Mouse (Mus musculus): Measurements from ENCODE around the gene Sun3.

The Sun3 gene

DNA sequence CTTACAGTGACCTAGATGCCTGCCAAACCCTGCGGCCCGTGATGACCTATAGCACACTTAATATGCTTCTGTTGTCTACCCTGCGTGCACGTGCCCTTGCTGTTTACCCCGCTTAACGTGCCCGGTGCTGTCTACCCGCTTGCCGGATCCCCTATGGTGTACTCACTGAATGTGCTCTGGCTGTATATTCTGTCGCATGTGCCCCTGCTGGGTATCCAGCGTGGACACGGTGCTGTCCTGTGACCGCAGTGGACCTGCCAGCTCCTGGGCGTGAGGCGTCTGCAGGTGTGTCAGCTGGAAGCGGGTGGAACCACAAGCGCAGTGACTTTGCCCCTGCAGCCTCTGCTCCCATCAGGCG is at the start of gene Sun3:
Gene Sun3 (minus strand): TSS at position 289 of the 358 bp plus-strand sequence.
- DNase-seq (ENCODE audit: low spot score in 2 of 2): no peak

DNA sequence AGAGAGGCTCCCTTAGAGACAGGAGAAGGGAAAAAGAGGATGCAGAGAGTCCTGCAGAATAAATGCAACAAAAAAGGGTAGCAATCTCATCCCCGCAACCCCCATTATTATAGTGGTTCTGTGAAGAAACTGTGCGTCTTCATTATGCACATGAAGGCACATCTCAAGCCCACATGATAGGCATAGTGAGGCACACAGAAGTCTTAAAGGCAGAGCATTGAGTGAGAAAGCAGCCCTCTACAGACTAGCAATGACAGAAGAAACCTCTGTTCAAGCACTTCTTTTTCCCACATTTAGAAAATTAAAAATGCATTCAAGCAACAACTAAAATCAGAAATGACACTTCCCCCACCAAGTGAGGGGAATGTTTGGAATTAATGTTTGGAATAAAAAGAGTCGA is 27.7 kb upstream of the Sun3 start:
- DNase-seq (ENCODE audit: low spot score in 2 of 2): no peak

DNA sequence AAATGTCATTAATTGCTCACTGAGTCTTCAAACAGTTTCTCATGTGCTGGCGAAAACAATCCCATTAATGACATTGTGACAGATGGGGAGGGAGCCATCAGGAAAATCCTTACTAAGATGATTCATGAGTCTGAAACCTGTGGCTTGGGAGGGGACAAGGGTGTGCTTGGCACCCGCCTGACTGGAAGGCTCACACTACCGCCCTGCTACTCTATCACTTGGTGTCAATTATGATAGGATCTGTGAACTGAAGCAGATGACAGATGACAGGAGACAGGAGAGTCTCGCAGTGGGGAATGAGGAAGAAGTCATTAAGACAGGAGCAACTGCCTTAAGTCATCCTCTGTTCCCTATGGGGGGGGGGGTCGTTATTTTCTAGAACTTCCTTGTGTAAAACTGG is 11.7 kb upstream of the Sun3 start:
- no peak for DNase-seq (ENCODE audit: low spot score in 2 of 2)

DNA sequence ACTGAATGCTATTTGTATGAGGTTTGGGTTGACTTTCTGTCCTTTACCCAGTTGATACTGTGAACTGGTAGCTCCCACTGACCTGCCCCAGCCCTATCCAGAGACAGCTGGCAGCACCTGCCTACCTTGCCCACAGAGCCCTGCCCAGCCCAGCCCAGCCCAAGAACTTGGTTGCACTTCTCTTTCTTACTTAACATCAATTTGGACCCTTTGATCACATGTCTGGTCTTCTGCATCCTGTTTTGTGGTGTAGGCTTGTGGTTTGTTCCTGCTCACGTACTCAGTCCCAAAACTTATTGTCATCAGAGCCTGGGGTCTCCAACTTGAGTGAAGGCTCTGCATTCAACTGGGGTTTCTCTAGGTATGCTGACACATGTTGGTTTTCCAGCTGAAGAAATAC is 11.2 kb upstream of the Sun3 start:
- no peak for DNase-seq (ENCODE audit: low spot score in 2 of 2)

DNA sequence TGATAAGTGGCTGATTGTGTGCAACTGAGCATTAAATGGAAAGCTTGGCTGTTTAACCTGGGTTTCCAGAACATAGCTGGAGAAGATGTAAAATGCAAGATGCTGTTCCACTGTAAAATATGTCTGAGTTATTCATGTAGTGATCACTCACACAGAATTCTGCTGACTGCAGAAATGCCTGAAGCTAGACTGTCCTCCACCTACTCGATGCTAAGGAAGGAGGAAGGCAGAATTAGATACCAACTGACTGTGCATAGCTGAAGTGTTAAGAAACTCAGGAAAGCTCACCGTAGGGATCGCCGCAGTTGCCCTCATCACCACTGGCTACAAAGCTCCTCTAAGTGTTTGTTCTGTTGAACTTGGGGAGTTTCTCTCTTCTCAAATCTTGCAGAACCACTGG is 8.9 kb upstream of the Sun3 start:
- DNase-seq (ENCODE audit: low spot score in 2 of 2): no peak

DNA sequence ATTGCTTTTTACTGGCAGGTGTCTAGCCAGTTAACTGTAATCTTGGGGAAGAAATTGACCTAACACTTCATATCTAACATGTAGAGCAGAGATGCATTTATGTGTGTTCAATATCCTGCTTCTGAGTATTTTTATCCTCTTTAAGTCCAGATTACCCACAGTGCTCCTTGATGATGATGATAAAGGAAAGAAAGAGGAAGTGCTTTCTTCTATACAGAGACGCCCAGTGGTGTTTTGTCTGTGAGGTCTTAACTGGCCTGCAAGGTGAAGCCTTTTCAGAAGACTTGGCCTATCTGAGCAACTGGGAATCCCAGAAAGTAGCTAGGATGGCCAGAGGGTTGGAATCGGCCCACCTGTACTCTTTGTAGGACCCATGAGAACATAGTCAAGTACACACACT is 8.1 kb upstream of the Sun3 start:
- no peak for DNase-seq (ENCODE audit: low spot score in 2 of 2)

DNA sequence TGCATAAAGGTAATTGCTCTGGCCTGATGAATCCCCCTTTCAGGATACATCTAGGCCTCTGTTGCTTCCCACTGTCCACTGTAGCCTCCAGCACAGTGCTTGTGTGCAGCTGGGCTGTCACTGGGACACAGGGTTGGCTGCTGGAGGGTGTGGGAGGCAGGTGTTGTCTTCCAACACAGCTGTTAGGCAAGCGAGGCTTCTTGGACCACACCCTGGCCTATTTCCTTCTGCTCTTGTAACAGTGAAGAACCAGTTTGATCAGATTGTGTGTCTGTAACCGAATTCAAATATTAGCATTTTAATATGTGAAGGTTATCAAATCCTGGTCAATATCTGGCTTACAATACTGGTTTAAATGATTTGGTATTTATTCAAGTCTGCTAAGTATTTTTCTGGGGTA is 3.1 kb upstream of the Sun3 start:
- DNase-seq (ENCODE audit: low spot score in 2 of 2): no peak

DNA sequence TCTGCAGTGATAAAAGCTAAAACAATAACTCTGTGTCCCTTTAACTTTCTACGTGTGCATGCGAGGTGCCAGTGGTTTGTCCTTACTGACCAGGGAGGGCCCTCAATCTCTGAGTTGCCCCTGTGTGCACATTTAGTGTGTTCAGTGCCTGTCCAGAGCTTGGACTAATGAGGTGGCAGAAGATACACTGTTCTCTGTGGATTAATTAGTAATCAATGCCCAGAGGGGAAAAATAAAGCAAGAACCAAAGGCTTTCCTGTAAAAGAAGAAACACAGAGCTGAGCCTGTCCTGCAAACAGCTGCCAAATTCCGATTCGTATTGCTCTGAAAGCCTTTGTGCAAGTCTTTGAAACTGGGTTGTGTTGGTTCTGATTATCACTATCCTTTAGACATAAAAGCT is 1.4 kb upstream of the Sun3 start:
- DNase-seq (ENCODE audit: low spot score in 2 of 2): no peak

DNA sequence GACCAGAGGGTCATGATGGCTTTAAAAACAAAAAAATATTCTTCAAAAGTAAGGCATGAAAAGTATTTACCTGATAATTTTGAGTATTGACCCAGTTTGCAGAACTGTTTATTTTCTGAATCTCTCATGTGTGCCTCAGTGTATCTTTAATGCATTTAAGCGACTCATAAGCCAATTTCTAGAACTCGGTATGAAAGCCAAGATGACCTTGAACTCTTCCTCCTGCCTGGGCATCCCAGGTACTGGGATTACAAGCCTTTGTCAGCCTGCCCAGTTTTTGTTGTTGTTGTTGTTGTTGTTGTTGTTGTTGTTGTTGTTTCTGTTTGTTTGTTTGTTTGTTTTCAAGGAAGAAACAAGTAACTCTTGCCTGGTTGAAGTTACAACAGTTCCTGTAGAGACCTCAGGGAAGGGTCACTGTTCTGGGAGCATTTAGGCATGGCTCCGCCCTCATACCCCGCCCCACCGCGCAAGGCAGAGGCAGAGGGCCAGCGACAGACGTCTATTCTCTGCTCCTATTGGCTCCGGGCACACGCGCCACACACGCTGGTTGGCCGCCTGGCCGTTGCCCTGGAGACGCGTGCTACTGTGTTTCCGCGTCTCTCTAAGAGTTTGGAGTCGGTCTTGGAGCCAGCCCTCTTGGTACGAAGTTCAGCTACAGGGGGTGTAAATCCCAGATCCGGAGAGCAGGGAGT is 634 bp downstream of the Sun3 start, which contains the start of gene Gm11992:
Gene Gm11992 (plus strand): TSS at position 584 of the 692 bp plus-strand sequence.
- DNase-seq (ENCODE audit: low spot score in 2 of 2): peak; percentile 31 to 80

DNA sequence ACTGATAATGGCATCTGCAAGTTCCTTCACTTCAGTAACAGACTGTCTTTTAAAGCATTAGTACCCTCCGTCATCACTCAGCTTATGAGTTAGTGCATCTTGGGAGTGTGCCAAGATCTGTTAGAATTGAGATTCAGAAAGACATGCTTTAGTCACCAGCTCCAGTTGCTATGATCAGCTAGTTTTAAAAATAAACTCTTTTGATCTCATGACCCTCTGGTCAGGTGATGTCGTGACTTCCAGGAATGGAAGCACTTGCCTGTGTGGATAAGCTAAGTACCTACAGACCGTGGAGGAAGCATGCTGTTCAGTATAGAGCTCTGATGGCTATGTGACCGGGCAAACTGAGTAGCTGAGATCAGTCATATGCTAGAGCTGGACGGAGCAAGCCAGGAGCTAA is 1.7 kb downstream of the Sun3 start:
- DNase-seq (ENCODE audit: low spot score in 2 of 2): peak in 1 of 2 experiments; percentile 8

DNA sequence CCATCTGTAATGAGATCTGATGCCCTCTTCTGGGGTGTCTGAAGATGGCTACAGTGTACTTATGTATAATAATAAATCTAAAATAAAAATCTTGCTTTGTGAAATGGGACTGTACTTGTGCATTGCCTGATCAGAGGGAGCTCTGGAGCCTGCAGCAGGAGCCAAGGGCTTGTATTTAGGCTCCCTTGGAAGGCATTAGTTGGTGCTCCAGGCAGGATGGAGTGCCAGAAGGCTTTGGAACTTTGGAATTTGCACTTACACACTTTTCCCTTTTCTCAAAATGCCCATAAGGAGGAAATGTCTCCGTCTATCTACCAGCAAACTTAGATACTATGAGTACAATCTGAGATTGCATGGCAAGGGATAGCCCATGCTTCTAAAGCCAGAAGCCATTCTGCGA is 2.2 kb downstream of the Sun3 start:
- no peak for DNase-seq (ENCODE audit: low spot score in 2 of 2)

DNA sequence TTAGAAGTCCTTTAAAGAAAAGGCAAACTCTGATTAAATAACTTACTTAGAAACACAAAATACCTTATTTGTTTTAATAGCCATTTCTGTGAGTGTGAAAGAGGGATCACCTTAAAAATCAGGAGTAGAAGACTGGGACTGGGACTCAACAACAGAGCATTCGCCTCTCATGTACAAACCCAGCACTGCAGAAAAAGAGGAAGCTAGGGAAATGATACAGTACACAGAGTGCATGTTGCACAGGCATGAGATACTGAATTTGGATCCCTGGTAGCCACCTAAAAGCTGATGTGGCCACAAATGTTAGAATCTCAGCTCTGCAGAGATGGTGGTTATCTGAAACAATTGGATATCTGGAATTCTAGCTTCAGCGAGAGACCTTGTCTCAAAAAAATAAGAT is 17.3 kb downstream of the Sun3 start:
- DNase-seq (ENCODE audit: low spot score in 2 of 2): no peak

DNA sequence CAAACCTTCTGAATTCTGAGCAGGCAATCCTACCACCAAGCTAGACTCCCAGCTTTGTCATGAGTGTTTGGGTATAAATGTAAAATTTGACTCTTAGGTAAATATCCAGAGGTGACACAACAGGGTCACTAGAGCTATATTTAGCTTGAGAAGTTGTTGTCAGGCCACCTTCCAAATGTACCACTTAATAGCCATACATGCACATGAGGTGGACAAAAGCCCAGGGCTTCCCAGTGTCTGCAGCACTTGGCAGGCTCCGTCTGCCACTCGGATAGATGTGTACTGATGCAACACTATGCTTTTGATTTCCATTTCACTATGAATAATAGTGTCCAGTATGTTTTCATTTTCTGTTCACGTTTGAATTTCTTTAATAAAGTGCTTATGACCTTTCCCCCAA is 23.6 kb downstream of the Sun3 start:
- no peak for DNase-seq (ENCODE audit: low spot score in 2 of 2)

DNA sequence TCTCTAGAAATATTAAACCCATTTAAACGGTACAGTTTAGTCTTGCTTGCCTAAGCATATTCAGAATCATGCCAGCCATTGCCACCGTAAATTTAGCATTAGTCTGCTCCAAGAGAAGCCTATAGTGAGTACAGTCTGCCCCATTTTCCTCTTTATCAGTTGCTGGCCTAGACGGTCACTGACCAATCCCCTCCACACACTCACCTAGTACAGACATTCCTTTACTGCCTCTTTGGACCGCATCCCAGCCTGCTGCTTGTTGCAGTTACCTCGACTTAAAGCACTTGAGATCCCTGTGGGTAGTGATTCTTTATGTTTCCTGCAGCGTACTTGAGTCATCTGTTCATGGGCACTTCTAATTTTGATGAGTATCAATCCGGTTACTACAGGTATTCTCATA is 24.0 kb downstream of the Sun3 start:
- DNase-seq (ENCODE audit: low spot score in 2 of 2): no peak

DNA sequence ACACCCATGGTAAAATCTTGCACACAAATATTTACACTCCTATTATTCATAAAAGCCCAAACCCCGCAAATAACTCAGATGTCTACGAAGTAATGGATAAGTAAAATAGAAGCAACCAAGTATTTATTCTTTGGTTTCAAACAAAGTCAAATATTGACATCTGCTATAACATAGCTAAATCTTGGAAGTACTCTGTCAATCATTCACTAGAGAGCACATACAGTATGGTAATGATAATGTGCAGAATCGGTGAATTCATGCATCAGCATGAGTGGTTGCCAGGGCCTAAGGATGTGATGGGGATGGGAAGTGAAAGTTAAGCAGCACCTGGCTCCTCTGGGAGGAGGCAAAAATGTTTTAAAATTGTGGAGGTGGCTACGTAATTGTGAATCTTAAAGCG is 28.6 kb downstream of the Sun3 start:
- DNase-seq (ENCODE audit: low spot score in 2 of 2): no peak

DNA sequence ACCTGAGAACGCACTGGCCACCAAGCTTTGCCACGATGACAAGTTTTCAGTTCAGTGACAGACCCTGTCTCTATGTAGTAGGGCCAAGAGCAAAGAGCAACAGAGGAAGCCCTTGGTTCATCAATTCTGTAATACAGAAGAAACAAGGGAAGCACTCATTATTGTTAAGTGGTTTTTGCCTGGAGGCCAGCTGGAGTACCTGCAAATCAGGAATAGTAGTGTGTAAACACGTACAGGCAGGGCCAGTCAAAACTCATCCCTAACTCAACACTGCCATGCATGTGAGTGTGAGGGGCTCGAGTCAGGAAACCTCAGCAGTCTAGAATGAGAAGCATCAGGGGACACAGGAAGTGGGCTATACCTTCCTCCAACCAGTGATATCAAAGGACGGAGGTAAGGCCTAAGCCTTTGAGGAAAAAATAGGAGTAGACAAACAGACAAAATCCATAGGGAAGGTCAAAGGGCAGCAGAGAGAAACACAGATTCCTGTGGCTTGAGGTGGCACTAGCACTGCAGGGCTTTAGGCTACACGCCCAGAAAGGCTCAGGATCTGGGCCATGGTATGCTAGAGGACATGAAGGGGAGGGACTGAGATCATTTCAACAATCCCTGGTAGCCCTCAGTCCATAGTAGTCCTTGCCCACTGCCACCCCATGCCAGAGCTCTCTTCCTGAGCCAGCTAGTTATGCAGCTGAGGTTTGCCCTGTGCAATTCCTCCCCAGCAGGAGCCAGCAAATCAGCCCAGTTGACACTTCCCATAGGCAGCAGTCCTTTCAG is 30.1 kb downstream of the Sun3 start:
- DNase-seq (ENCODE audit: low spot score in 2 of 2): no peak

DNA sequence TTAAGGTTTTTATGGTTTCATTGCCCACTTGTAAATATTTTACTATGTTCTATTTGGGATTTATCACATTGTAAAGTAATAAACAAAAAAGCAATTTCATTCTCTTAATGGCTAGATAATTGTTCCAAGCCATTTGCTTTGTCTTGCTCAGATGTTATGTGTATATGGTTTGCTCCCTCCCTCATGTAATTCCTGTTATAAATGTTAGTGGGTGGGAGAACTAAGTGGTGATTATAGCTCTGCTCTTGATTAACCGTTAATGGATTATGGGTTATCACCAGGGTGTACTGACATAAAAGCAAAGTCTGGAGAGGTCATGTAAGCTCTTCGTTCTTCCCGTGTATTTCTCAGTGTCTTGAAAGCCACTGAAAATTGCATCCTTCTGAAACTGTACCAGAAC is 34.1 kb downstream of the Sun3 start:
- no peak for DNase-seq (ENCODE audit: low spot score in 2 of 2)

DNA sequence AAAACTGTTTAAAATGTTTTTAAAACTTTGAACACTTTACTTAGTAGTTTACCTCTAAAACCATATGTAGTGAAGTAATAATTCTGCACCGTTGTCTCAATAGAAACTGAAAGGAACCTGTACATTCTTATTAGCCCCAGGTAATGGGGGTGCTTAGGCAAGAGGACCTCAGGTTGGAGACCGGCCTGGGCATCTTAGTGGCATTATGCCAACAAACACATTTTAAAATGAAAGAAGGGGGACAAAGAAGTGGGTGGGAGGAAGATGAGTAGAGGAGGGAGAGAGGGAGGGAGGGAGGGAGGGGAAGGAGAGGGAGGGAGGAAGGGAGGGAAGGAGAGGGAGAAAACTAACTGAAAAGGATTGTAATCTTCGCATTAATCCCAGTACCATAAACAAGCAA is 37.4 kb downstream of the Sun3 start:
- no peak for DNase-seq (ENCODE audit: low spot score in 2 of 2)

DNA sequence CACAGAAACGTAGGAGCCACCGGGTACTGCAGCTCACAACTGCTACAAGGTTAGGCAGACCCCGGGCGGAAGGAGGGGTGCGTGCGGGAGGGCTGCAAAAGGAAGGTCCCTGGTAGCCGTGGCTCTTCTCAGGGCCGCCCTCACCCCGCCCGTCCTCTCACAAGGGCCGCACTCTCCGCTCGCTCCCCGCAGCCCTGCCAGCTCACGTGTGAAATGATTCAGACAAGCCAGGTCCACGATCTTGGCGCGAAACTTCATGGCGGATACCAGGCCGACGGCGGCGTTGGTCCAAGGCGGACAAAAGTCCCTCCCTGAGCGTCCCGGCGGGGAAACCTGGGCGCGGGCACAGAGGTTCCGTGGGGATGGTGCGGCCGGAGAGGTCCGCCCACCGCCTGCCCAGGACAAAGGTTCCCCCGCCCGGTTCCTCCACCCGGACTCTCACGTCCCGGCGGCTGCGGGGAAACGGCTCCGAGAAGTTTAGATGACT is 37.9 kb downstream of the Sun3 start, which contains the start of gene Hus1:
Gene Hus1 (minus strand): TSS at position 339 of the 487 bp plus-strand sequence.
- DNase-seq (ENCODE audit: low spot score in 2 of 2): peak; percentile 18 to 73

DNA sequence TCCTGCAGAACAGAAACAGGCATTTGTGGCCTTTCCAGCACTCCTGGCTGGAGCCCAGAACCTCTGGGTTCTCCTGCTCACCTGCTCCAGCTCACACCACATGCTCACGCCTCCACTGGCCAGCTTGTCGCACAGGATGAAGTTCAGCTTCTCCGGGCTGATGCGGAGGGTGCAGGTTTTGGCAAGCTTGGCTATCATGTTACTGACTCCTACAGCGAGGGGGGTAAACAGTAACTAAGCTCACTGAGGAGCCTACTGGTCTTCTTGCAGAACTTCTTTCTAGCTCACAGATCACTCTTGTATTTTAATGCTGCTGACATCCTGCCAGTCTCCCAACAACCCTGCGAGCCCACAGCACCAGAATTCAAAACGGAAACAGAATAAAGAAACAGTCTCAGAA is 38.4 kb downstream of the Sun3 start:
- DNase-seq (ENCODE audit: low spot score in 2 of 2): peak; percentile 8 to 29

DNA sequence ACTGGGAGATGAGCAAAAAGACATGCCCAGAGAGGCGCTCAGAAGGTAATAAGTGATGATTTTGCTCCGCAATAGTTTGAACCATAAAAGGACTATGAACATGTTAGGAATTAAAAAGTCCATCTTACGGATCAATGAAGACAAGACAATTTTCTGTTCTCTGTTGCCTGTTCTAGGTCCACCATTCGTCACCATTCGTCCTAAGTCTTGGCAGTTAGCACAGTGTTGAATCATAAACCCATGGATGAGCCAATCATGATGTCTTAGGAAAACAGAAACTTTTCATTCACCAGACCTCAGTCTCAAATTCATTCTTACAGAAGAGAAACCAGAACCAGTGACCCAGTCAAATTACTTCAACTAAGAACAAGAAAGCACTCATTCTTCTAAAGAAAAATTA is 40.0 kb downstream of the Sun3 start:
- DNase-seq (ENCODE audit: low spot score in 2 of 2): no peak

DNA sequence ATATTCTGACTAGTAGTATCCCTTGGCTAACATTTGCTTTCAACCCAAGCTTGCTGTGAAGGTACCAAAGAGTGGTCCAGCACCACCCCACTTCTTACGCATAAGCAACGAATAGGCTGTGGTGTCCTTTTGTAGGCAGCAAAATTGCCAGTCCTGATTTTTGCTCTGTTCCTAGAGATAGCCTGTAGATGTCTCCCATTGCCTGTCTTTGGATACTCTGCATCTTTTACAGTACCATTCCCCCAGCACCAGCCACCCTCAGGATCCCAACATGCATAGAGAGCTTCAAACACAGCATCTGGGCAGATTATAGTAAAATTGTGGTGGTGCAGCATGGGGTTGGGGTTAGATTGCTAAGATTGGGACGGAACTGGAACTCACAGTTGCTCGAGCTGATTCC is 60.7 kb downstream of the Sun3 start:
- peak in 1 of 2 experiments; percentile 4 for DNase-seq (ENCODE audit: low spot score in 2 of 2)

DNA sequence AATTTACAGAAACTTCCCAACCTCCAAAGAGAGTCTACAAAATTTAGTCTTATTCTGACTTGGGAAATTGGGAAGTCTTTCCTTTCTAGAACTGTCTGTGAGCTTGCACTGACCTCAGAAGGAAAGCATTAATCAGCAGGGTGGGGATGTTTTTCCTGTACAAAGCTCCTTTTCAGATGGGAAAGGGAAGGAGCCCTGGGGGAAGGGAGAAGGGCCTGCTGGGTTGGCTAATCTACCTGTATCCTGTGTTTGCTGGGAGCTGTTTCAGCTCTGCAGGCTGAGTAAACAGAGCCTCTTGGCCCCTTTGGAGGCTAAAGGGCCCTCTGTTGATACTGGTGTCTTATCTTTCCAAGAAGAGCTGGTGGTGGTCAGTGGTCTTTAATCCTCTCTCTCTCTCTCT is 62.7 kb downstream of the Sun3 start:
- no peak for DNase-seq (ENCODE audit: low spot score in 2 of 2)
